Comparison of ENCODE assay signal across 8 mouse cellular contexts in genomic region chr14:80215960-80216552, GRCm38 (mm10).
DNase-seq lines count a peak whose midpoint lies in the region; ATAC-seq and TF ChIP-seq lines count a peak whose summit lies in the region.

No protein-coding gene starts in this region.

- no peak overlapping the region for H3ac ChIP-seq in myocyte (ENCODE audit: control insufficient read depth, insufficient read length)

- H3K79me2 ChIP-seq in myocyte (ENCODE audit: control insufficient read depth, insufficient read depth): no peaks in the 10 kb centered on the region

- 11% methylated on average over 6 of the region's 6 CpGs for WGBS in kidney, adult 2 months
- 24% methylated on average over 6 of the region's 6 CpGs for WGBS in limb, embryonic 11.5 days

- no peak overlapping the region for H3K9ac ChIP-seq in limb, embryonic 11.5 days (ENCODE audit: low read length)

- H3K4me3 ChIP-seq in kidney, adult 2 months (ENCODE audit: insufficient read depth, low read depth, low read length): no peak overlapping the region
- H3K4me3 ChIP-seq in limb, embryonic 11.5 days (ENCODE audit: low read depth, low read length): no peak overlapping the region
- H3K4me3 ChIP-seq in myocyte: no peak overlapping the region

- peak; percentile 86 for ATAC-seq in granulocyte monocyte progenitor cell, adult 5-6 weeks (replicated peaks; ENCODE audit: poor library complexity, severe bottlenecking)
- ATAC-seq in limb, embryonic 11.5 days (ENCODE audit: insufficient number of reproducible peaks, low FRiP score, low TSS enrichment, low read depth): peak; percentile 35; the same call in 1 of the 2 replicates

- no peaks in the 10 kb centered on the region for H3K9me3 ChIP-seq in limb, embryonic 11.5 days (ENCODE audit: control insufficient read depth, low read length)

- no peak for TF ChIP-seq POLR2A in kidney, adult 2 months (IDR thresholded peaks at IDR 0.05; ENCODE audit: low read depth, low read length)
- no peak for TF ChIP-seq POLR2A in myocyte (IDR thresholded peaks at IDR 0.05; ENCODE audit: insufficient read length, low read depth)

- no peak overlapping the region for H3K4me2 ChIP-seq in limb, embryonic 11.5 days (ENCODE audit: low read depth, severe bottlenecking)
- no peak overlapping the region for H3K4me2 ChIP-seq in myocyte (ENCODE audit: low read depth)

- H3K27me3 ChIP-seq in kidney, adult 2 months (replicated peaks; ENCODE audit: control insufficient read depth, insufficient read depth, low read length): no peaks in the 10 kb centered on the region; the same call in 1 of the 2 replicates
- H3K27me3 ChIP-seq in limb, embryonic 11.5 days (ENCODE audit: control insufficient read depth, insufficient read depth, low read length): no peaks in the 10 kb centered on the region
- H3K27me3 ChIP-seq in myocyte (ENCODE audit: control insufficient read depth, insufficient read depth, insufficient read length): no peaks in the 10 kb centered on the region

- TF ChIP-seq CTCF in kidney, adult 2 months (conservative IDR thresholded peaks at IDR 0.05; ENCODE audit: insufficient read depth, insufficient read length, low read depth, low read length): peak; percentile 90

- H3K4me1 ChIP-seq in kidney, adult 2 months (ENCODE audit: control insufficient read depth, insufficient read depth, low read length): no peaks in the 10 kb centered on the region
- H3K4me1 ChIP-seq in limb, embryonic 11.5 days (ENCODE audit: control insufficient read depth, insufficient read depth, low read length): no peaks in the 10 kb centered on the region

- no peak overlapping the region for H3K27ac ChIP-seq in kidney, adult 2 months (ENCODE audit: insufficient read depth, low read depth, low read length)
- H3K27ac ChIP-seq in limb, embryonic 11.5 days (replicated peaks; ENCODE audit: low read depth, low read length): no peak overlapping the region

- H3K36me3 ChIP-seq in kidney, adult 2 months (ENCODE audit: control insufficient read depth, insufficient read depth, low read length): no peaks in the 10 kb centered on the region
- no peaks in the 10 kb centered on the region for H3K36me3 ChIP-seq in limb, embryonic 11.5 days (ENCODE audit: control insufficient read depth, insufficient read depth, low read length)
- H3K36me3 ChIP-seq in myocyte (ENCODE audit: control insufficient read depth, insufficient read depth): no peaks in the 10 kb centered on the region

- DNase-seq in thymus, postnatal 4 days: peak; percentile 7
- no peak for DNase-seq in thymus, adult 18-20 months
- DNase-seq in embryo, embryonic 9.5 days (ENCODE audit: extremely low spot score): peak; percentile 71
- peak; percentile 84 for DNase-seq in kidney, adult 2 months
- DNase-seq in limb, embryonic 11.5 days (ENCODE audit: low spot score): peak; percentile 88
- peak; percentile 57 for DNase-seq in testis, postnatal 14 days (ENCODE audit: low spot score)

TF ChIP-seq in myocyte, 11 proteins besides CTCF, POLR2A, EP300 and RAD21:
- TF ChIP-seq REST (IDR thresholded peaks at IDR 0.05; ENCODE audit: insufficient read depth, insufficient read length) (peak; percentile 73), MYOG (IDR thresholded peaks at IDR 0.05; ENCODE audit: control insufficient read depth in 1 of 3, insufficient read depth in 1 of 3, insufficient read length in 2 of 3, low read depth in 2 of 3) (no peak)
TF ChIP-seq in myocyte: peak in this region for 1.

Comparison
In these comparisons a context has a peak if more than half of its experiments do, and no peak if none do; other contexts are left out.
1. DNase-seq: peak in thymus, postnatal 4 days (single experiment), embryo, embryonic 9.5 days (single experiment), kidney, adult 2 months (single experiment), limb, embryonic 11.5 days (single experiment) and testis, postnatal 14 days (single experiment); none in thymus, adult 18-20 months (0 of 2).